Comparison of ENCODE assay signal across 9 mouse cellular contexts in the genomic region with DNA sequence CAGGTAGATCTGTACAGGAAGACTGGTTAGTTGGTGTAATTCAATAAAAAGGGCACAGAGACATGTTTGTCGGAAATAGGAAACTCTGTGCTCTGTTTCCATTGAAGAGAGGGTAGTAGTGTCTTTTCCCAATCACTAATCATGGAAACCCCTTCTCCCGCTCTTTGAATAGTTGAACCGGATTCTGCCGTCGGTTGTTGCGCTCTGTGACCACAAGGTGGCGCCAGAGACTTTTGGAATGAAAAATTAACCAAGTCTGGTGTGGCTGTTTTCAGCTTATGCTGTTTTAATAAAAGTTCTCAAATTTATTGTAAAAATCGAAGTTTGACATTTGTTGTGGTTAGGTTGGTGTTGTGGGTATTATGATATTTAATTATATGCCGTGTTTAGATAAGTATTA. TPM values are rescaled to one million over a fixed set of nuclear protein-coding genes. Genes with fewer than 3 reads are reported as not detected.
DNase-seq lines count a peak whose midpoint lies in the region; ATAC-seq and TF ChIP-seq lines count a peak whose summit lies in the region.
"Had no signal": no experiment of that assay in that cellular context is flagged by ENCODE, and none has a peak within 500 bp of the region (broad histone marks: within the 10 kb centered on the region; RNA-seq: fewer than 3 reads in every experiment).

No protein-coding gene starts in this region.

- no peak for TF ChIP-seq POLR2A in thymus, adult 2 months (IDR thresholded peaks at IDR 0.05; ENCODE audit: control insufficient read depth, extremely low read depth, insufficient read depth, low read length, poor library complexity)
- TF ChIP-seq POLR2A in bone marrow, adult 2 months (IDR thresholded peaks at IDR 0.05; ENCODE audit: borderline replicate concordance, control insufficient read depth, low read depth, low read length), result no peak

- no peak overlapping the region for H3K4me3 ChIP-seq in thymus, adult 2 months (ENCODE audit: control insufficient read depth, insufficient read depth, low read length)
- H3K4me3 ChIP-seq in bone marrow, adult 2 months (replicated peaks; ENCODE audit: control insufficient read depth, low read depth, low read length), result no peak overlapping the region
- H3K4me3 ChIP-seq in forebrain, embryonic 10.5 days, result no peak overlapping the region
- H3K4me3 ChIP-seq in liver, embryonic 13.5 days (replicated peaks), result no peak overlapping the region
- H3K4me3 ChIP-seq: myocyte had no signal

- H3K9me3 ChIP-seq in forebrain, embryonic 10.5 days, result no peaks in the 10 kb centered on the region
- H3K9me3 ChIP-seq in liver, embryonic 13.5 days (replicated peaks), result no peaks in the 10 kb centered on the region

- H3K4me1 ChIP-seq in thymus, adult 2 months (replicated peaks; ENCODE audit: control insufficient read depth, insufficient read depth, low read length), result no peaks in the 10 kb centered on the region
- no peaks in the 10 kb centered on the region for H3K4me1 ChIP-seq in bone marrow, adult 2 months (ENCODE audit: control insufficient read depth, insufficient read depth, low read length)
- H3K4me1 ChIP-seq in forebrain, embryonic 10.5 days, result peaks cover 1% of the 10 kb centered on the region; the same call in 1 of the 2 replicates
- no peaks in the 10 kb centered on the region for H3K4me1 ChIP-seq in liver, embryonic 13.5 days (replicated peaks)

- no peaks in the 10 kb centered on the region for H3K36me3 ChIP-seq in thymus, adult 2 months (ENCODE audit: control insufficient read depth, insufficient read depth, low read length)
- no peaks in the 10 kb centered on the region for H3K36me3 ChIP-seq in forebrain, embryonic 10.5 days (replicated peaks)
- no peaks in the 10 kb centered on the region for H3K36me3 ChIP-seq in liver, embryonic 13.5 days

- peak; percentile 35 for ATAC-seq in inflammation-experienced regulatory T-cells, adult 6 months
- ATAC-seq in liver, embryonic 13.5 days (ENCODE audit: low read depth), result no peak

- H3K27me3 ChIP-seq in thymus, adult 2 months (ENCODE audit: control insufficient read depth, insufficient read depth, low read length), result no peaks in the 10 kb centered on the region
- peaks cover 11% of the 10 kb centered on the region; the same call in 1 of the 2 replicates for H3K27me3 ChIP-seq in forebrain, embryonic 10.5 days (ENCODE audit: poor library complexity, severe bottlenecking)
- no peaks in the 10 kb centered on the region for H3K27me3 ChIP-seq in liver, embryonic 13.5 days

- 7% methylated on average over 9 of the region's 9 CpGs for WGBS in thymus, adult 2 months
- WGBS in bone marrow, adult 2 months, result 5% methylated on average over 9 of the region's 9 CpGs
- WGBS in forebrain, embryonic 10.5 days, result 3% methylated on average over 9 of the region's 9 CpGs
- WGBS in liver, embryonic 13.5 days (ENCODE audit: insufficient replicate concordance), result 3% methylated on average over 9 of the region's 9 CpGs

- no peak overlapping the region for H3K4me2 ChIP-seq in liver, embryonic 13.5 days

- DNase-seq in thymus, adult 2 months, result peak; percentile 28
- DNase-seq in thymus, adult 18-20 months, result no peak
- peak; percentile 59 for DNase-seq in forebrain, embryonic 10.5 days (ENCODE audit: extremely low spot score, low spot score)
- DNase-seq in liver, embryonic 13.5 days, result peak; percentile 12
- peak; percentile 34 for DNase-seq in retina, adult 2 months (ENCODE audit: low read depth, low spot score)
- DNase-seq in T-cell, adult 2 months (ENCODE audit: low spot score), result no peak

- TF ChIP-seq CTCF in thymus, adult 2 months (IDR thresholded peaks at IDR 0.05; ENCODE audit: borderline replicate concordance, control insufficient read depth, extremely low read depth, insufficient read depth, low read length, poor library complexity), result no peak
- TF ChIP-seq CTCF in bone marrow, adult 2 months (IDR thresholded peaks at IDR 0.05; ENCODE audit: control insufficient read depth, insufficient read depth, low read length), result peak; percentile 58

- H3K9ac ChIP-seq in liver, embryonic 13.5 days, result no peak overlapping the region

- no peak overlapping the region for H3K27ac ChIP-seq in thymus, adult 2 months (ENCODE audit: control insufficient read depth, insufficient read depth, low read length)
- H3K27ac ChIP-seq in bone marrow, adult 2 months (ENCODE audit: control insufficient read depth, insufficient read depth, low read depth, low read length, poor library complexity), result no peak overlapping the region
- no peak overlapping the region for H3K27ac ChIP-seq in forebrain, embryonic 10.5 days
- no peak overlapping the region for H3K27ac ChIP-seq in liver, embryonic 13.5 days

RNA-seq across cellular contexts. Expression of a gene that starts 5.9 kb away (rescaled TPM):
- polyA plus RNA-seq in thymus, adult 2 months (2012; rRNA removed), result not detected in 2 replicates
- not detected in 2 replicates for polyA plus RNA-seq in bone marrow, adult 2 months (2011; ENCODE audit: insufficient read depth, insufficient read length, low replicate concordance, missing spikeins)
- 5.5 and 6.4 TPM in 2 replicates for polyA plus RNA-seq in forebrain, embryonic 10.5 days (2016; fragmentation: Nextera tagmentation; extraction: Ambion mirVana)
- not detected for polyA plus RNA-seq in inflammation-experienced regulatory T-cells, adult 6 months (2017; shearing (Covaris generic))
- polyA plus RNA-seq in liver, embryonic 13.5 days (2015; fragmentation: Nextera tagmentation; extraction: Ambion mirVana), result 6.9 and 7.8 TPM in 2 replicates

Comparison
In these comparisons a context has a peak if more than half of its experiments do, and no peak if none do; other contexts are left out.
1. DNase-seq: peak in thymus, adult 2 months (single experiment), forebrain, embryonic 10.5 days (single experiment), liver, embryonic 13.5 days (single experiment) and retina, adult 2 months (single experiment); none in thymus, adult 18-20 months (0 of 2) and T-cell, adult 2 months (single experiment).